Mouse (Mus musculus) spleen, postnatal 0 days (tissue): ENCODE measurements around the gene Nnat. TPM values are rescaled to one million over a fixed set of nuclear protein-coding genes. Genes with fewer than 3 reads are reported as not detected.

Source experiments
- polyA plus RNA-seq: library from polyadenylated mRNA; unstranded; fragments of >200 nt; fragmentation: Nextera tagmentation; extraction: Ambion mirVana; gene quantifications from 2 replicates; pipeline ENCODE4 v1.2.1, GENCODE M21; 2015

The Nnat gene
- 168 and 213 TPM in 2 replicates for polyA plus RNA-seq

DNA sequence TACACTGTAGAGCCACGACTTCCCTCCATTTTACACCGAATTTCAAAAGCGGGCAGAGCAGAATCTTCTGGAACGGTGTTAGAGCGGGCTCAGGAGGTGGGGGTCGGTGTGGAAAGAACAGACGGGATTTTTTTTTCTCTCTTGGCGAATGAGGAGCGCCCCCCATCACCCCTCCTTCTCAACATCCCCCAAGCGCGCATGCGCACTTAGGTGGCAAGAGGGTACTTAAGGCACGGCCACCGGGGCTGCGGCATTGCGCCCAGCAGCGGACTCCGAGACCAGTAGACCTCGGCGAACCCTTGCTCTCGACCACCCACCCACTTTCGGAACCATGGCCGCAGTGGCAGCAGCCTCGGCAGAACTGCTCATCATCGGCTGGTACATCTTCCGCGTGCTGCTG lies at the start of gene Nnat:
Nnat (plus strand) TSS at position 221 of the 400 bp plus-strand sequence.

DNA sequence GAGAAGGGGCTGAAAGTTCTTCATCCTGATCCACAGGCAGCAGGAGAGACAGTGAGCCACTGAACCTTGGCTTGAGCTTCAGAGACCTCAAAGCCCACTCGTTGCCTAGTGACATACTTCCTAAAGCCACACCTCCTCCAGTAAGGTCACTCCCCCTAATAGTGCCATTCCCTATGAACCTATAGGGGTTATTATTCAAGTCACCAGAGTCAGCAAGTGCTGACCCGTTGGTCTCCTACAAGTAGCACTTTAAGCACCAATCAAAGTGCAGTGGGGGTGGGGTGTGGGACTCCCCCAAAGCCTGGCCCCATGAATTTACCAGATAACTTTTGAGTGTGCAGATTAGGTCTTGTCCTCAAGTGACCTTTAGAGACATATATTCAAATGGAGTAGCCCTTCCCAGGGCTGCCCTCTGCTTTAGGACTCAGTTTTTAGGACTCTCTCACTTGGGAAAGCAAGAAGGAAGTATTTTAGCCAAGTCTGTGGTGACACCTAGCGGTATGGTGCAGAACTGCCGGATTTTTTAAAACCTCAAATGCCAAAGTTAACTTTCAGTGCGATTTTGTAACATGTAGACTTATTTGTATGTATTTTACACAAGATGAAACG lies 11.4 kb downstream of the Nnat start, which contains the start of gene Blcap:
Blcap (minus strand) TSS at position 51 of the 609 bp plus-strand sequence.

Other genes with a start within 250 kb of the Nnat start
- 0.57 and 0.72 TPM in 2 replicates for gene Ghrh, start 212.6 kb upstream of the Nnat start, polyA plus RNA-seq
- 36.0 and 39.4 TPM in 2 replicates for gene Manbal, start 192.5 kb upstream of the Nnat start, polyA plus RNA-seq
- 2.9 and 3.8 TPM in 2 replicates for gene Src, start 141.6 kb upstream of the Nnat start, polyA plus RNA-seq
- 17.3 and 23.2 TPM in 2 replicates for gene Blcap, start 11.2 kb downstream of the Nnat start, polyA plus RNA-seq
- 24.7 and 28.2 TPM in 2 replicates for gene Ctnnbl1, start 177.3 kb downstream of the Nnat start, polyA plus RNA-seq